Comparison of ENCODE assay signal across 8 mouse cellular contexts in the genomic region with DNA sequence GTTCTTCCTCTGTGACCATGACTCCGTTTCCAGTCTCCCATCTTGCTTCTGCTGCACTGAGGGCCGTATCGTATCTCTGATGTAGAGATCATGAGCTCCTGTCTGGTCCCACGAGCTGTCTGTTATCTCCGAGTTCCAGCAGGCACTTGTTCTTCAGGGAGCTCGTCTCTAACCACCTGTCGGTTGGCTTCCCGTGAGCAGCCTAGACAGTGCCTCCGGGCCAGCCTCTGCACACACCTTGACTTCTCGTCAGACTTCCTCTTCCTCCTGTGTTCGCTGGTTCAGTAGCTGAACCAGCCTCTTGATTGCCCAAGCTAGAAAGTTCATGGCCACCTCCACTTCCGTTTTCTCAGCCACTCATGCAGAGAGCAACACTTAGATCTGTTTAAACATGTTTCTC. TPM values are rescaled to one million over a fixed set of nuclear protein-coding genes. Genes with fewer than 3 reads are reported as not detected.
DNase-seq lines count a peak whose midpoint lies in the region; ATAC-seq and TF ChIP-seq lines count a peak whose summit lies in the region.

No protein-coding gene starts in this region.

- H3K27ac ChIP-seq in lung, postnatal 0 days (ENCODE audit: low read length) = no peak overlapping the region
- no peak overlapping the region for H3K27ac ChIP-seq in forebrain, embryonic 12.5 days
- no peak overlapping the region for H3K27ac ChIP-seq in midbrain, embryonic 13.5 days

- TF ChIP-seq EP300 in lung, postnatal 0 days (IDR thresholded peaks at IDR 0.05) = no peak; the same call in 1 of the 2 replicates

- no peak overlapping the region for H3K4me3 ChIP-seq in lung, postnatal 0 days (ENCODE audit: low read depth, low read length)
- no peak overlapping the region for H3K4me3 ChIP-seq in forebrain, embryonic 12.5 days (replicated peaks)
- H3K4me3 ChIP-seq in midbrain, embryonic 13.5 days (replicated peaks) = no peak overlapping the region

- H3K9me3 ChIP-seq in lung, postnatal 0 days (ENCODE audit: low read length) = no peaks in the 10 kb centered on the region
- H3K9me3 ChIP-seq in forebrain, embryonic 12.5 days = no peaks in the 10 kb centered on the region
- H3K9me3 ChIP-seq in midbrain, embryonic 13.5 days = no peaks in the 10 kb centered on the region

- H3K4me1 ChIP-seq in lung, postnatal 0 days (ENCODE audit: insufficient read depth, low read depth, low read length) = no peaks in the 10 kb centered on the region
- H3K4me1 ChIP-seq in forebrain, embryonic 12.5 days = no peaks in the 10 kb centered on the region
- no peaks in the 10 kb centered on the region for H3K4me1 ChIP-seq in midbrain, embryonic 13.5 days (replicated peaks)

- intact Hi-C loops in heart, postnatal 36 days (cut with DNase I) = no loop called here
- intact Hi-C loops in left cerebral cortex, postnatal 4 days (cut with DNase I) = no loop called here

- no peak overlapping the region for H3K4me2 ChIP-seq in lung, postnatal 0 days (replicated peaks; ENCODE audit: low read depth, low read length)
- H3K4me2 ChIP-seq in forebrain, embryonic 12.5 days = no peak overlapping the region
- no peak overlapping the region for H3K4me2 ChIP-seq in midbrain, embryonic 13.5 days (replicated peaks)

- WGBS in lung, postnatal 0 days = 58% methylated on average over 12 of the region's 12 CpGs
- WGBS in forebrain, embryonic 12.5 days = 91% methylated on average over 12 of the region's 12 CpGs
- WGBS in midbrain, embryonic 13.5 days = 96% methylated on average over 12 of the region's 12 CpGs

- H3K9ac ChIP-seq in lung, postnatal 0 days (replicated peaks; ENCODE audit: low read depth) = no peak overlapping the region
- H3K9ac ChIP-seq in forebrain, embryonic 12.5 days = no peak overlapping the region
- no peak overlapping the region for H3K9ac ChIP-seq in midbrain, embryonic 13.5 days (replicated peaks)

- H3K27me3 ChIP-seq in lung, postnatal 0 days (replicated peaks; ENCODE audit: insufficient read depth, low read length) = no peaks in the 10 kb centered on the region
- no peaks in the 10 kb centered on the region for H3K27me3 ChIP-seq in splenic B cell, adult 2 months (ENCODE audit: control insufficient read depth, insufficient read depth, low read length, poor library complexity, severe bottlenecking)
- no peaks in the 10 kb centered on the region for H3K27me3 ChIP-seq in forebrain, embryonic 12.5 days
- no peaks in the 10 kb centered on the region for H3K27me3 ChIP-seq in midbrain, embryonic 13.5 days

- H3K36me3 ChIP-seq in lung, postnatal 0 days (ENCODE audit: insufficient read depth, low read length) = peaks cover 17% of the 10 kb centered on the region; the same call in 1 of the 2 replicates
- H3K36me3 ChIP-seq in splenic B cell, adult 2 months (ENCODE audit: control insufficient read depth, insufficient read depth, low read length, poor library complexity, severe bottlenecking) = peaks cover 29% of the 10 kb centered on the region
- H3K36me3 ChIP-seq in forebrain, embryonic 12.5 days (replicated peaks) = peaks cover 76% of the 10 kb centered on the region
- peaks cover 64% of the 10 kb centered on the region for H3K36me3 ChIP-seq in midbrain, embryonic 13.5 days

- DNase-seq in heart, adult 11 months = peak; percentile 88
- no peak for DNase-seq in heart, postnatal 36 days
- DNase-seq in c-Kit-positive CD71-positive TER-119-positive erythroid progenitor cells, embryonic 14.5 days (ENCODE audit: low spot score) = peak; percentile 84
- peak; percentile 78 for DNase-seq in lung, postnatal 0 days (ENCODE audit: low spot score)
- DNase-seq in splenic B cell, adult 2 months (ENCODE audit: low read depth, low spot score) = peak; percentile 90
- no peak for DNase-seq in left cerebral cortex, postnatal 4 days

- no peak for TF ChIP-seq CTCF in lung, postnatal 0 days (IDR thresholded peaks at IDR 0.05)

- peak; percentile 69 for ATAC-seq in lung, postnatal 0 days
- no peak for ATAC-seq in forebrain, embryonic 12.5 days (ENCODE audit: low FRiP score)
- no peak for ATAC-seq in midbrain, embryonic 13.5 days

RNA-seq across cellular contexts. Expression of a gene that starts 10.4 kb away (rescaled TPM):
- total RNA-seq in heart, postnatal 36 days (2021) = 10 to 100 TPM; 16.5 to 18.5 TPM
- 71.9 and 79.9 TPM in 2 replicates for polyA plus RNA-seq in lung, postnatal 0 days (2015; fragmentation: Nextera tagmentation; extraction: Ambion mirVana)
- polyA plus RNA-seq in forebrain, embryonic 12.5 days (2016; fragmentation: Nextera tagmentation; extraction: Ambion mirVana) = 118 and 121 TPM in 2 replicates
- 114 and 127 TPM in 2 replicates for polyA plus RNA-seq in midbrain, embryonic 13.5 days (2015; fragmentation: Nextera tagmentation; extraction: Ambion mirVana)
- 100 to 1,000 TPM in 1 of 2 experiments, 10 to 100 TPM in 1; 93.0 to 107 TPM for total RNA-seq in left cerebral cortex, postnatal 4 days (2021)

RNA-seq across cellular contexts. Expression of a gene that starts 58.9 kb away (rescaled TPM):
- 10 to 100 TPM; 43.0 to 43.1 TPM for total RNA-seq in heart, postnatal 36 days (2021)
- 55.5 and 60.5 TPM in 2 replicates for polyA plus RNA-seq in lung, postnatal 0 days (2015; fragmentation: Nextera tagmentation; extraction: Ambion mirVana)
- 61.7 and 65.2 TPM in 2 replicates for polyA plus RNA-seq in forebrain, embryonic 12.5 days (2016; fragmentation: Nextera tagmentation; extraction: Ambion mirVana)
- polyA plus RNA-seq in midbrain, embryonic 13.5 days (2015; fragmentation: Nextera tagmentation; extraction: Ambion mirVana) = 68.5 and 69.6 TPM in 2 replicates
- 10 to 100 TPM; 34.9 to 37.9 TPM for total RNA-seq in left cerebral cortex, postnatal 4 days (2021)

Comparison
In these comparisons a context has a peak if more than half of its experiments do, and no peak if none do; other contexts are left out.
1. DNase-seq: peak in heart, adult 11 months (single experiment), c-Kit-positive CD71-positive TER-119-positive erythroid progenitor cells, embryonic 14.5 days (single experiment), lung, postnatal 0 days (single experiment) and splenic B cell, adult 2 months (single experiment); none in heart, postnatal 36 days (0 of 2) and left cerebral cortex, postnatal 4 days (single experiment).